Mouse (Mus musculus) ES-E14 (cell line): ENCODE measurements around the gene Macrod2. TPM values are rescaled to one million over a fixed set of nuclear protein-coding genes. Genes with fewer than 3 reads are reported as not detected.

Source experiments
- DNase-seq: peaks from one replicate; pipeline ENCODE4 v3.0.0-alpha.2; 2013; ENCODE audit warnings: low read depth, low spot score
- H3K27ac ChIP-seq: 2 replicates; pipeline ENCODE4 v1.5.1; 2012; ENCODE audit warnings: low read depth, mild to moderate bottlenecking, low read length, moderate library complexity, mixed read lengths; ENCODE audit not compliant: poor library complexity, insufficient read depth, severe bottlenecking
- H3K36me3 ChIP-seq: 2 replicates; pipeline ENCODE4 v1.6.1; 2012; ENCODE audit warnings: mild to moderate bottlenecking, low read length, moderate library complexity, mixed read lengths; ENCODE audit not compliant: control insufficient read depth, poor library complexity, insufficient read depth, severe bottlenecking
- H3K4me1 ChIP-seq, 2 experiments: fragments of 150-350 bp in 1 of 2; sonication (generic) in 1 of 2; 2 replicates each; pipeline ENCODE4 v1.6.1; 2012; ENCODE audit warnings: low read length in 2 of 2, mild to moderate bottlenecking in 1 of 2, mixed read lengths in 1 of 2; ENCODE audit not compliant: control insufficient read depth in 2 of 2, insufficient read depth in 2 of 2, poor library complexity in 1 of 2
- H3K4me3 ChIP-seq, 2 experiments: fragments of 150-350 bp in 1 of 2; sonication (generic) in 1 of 2; 2 replicates each; pipeline ENCODE4 v1.5.1; 2012; ENCODE audit warnings: low read length in 2 of 2, low read depth in 1 of 2, mild to moderate bottlenecking in 1 of 2, mixed read lengths in 1 of 2; ENCODE audit not compliant: insufficient read depth in 1 of 2, poor library complexity in 1 of 2, severe bottlenecking in 1 of 2
- H3K9ac ChIP-seq: 2 replicates; pipeline ENCODE4 v1.6.1; 2012; ENCODE audit warnings: low read depth, mild to moderate bottlenecking, low read length, mixed read lengths; ENCODE audit not compliant: poor library complexity, insufficient read depth, severe bottlenecking
- H3K9me3 ChIP-seq: fragments of 150-350 bp; sonication (generic); 2 replicates; pipeline ENCODE4 v1.6.1; 2012; ENCODE audit warnings: low read depth, mild to moderate bottlenecking, low read length; ENCODE audit not compliant: control insufficient read depth, insufficient read depth
- CHD2 ChIP-seq: IDR thresholded peaks from 2 replicates; pipeline ENCODE4 v1.6.1; 2014; ENCODE audit warnings: mild to moderate bottlenecking, low read depth, low read length, inconsistent platforms
- HCFC1 ChIP-seq: IDR thresholded peaks from 2 replicates; pipeline ENCODE4 v1.6.1; 2012; ENCODE audit warnings: low read length, inconsistent platforms, borderline replicate concordance; ENCODE audit not compliant: insufficient read depth
- MAFK ChIP-seq: IDR thresholded peaks from 2 replicates; pipeline ENCODE4 v1.6.1; 2014; ENCODE audit warnings: mild to moderate bottlenecking, low read depth, low read length, inconsistent platforms; ENCODE audit not compliant: insufficient read depth
- ZC3H11A ChIP-seq: IDR thresholded peaks from 2 replicates; pipeline ENCODE4 v1.6.1; 2012; ENCODE audit warnings: low read depth, mild to moderate bottlenecking, inconsistent platforms, low read length, borderline replicate concordance
- ZNF384 ChIP-seq: IDR thresholded peaks from 2 replicates; pipeline ENCODE4 v1.6.1; 2012; ENCODE audit warnings: low read depth, low read length, inconsistent platforms
- in situ Hi-C, 2 experiments: fragments of 600-800 bp; cut with MboI; formaldehyde crosslinking; loops; one replicate each; pipeline ENCODE4 v1.15.1; 2025; ENCODE audit warnings: low sequenced_read_pairs in 2 of 2, inconsistent platforms in 1 of 2; ENCODE audit not compliant: unreplicated experiment in 2 of 2
- total RNA-seq: library from RNA; depleted of rRNA; stranded (reverse); fragments of 300-350 nt; gene quantifications from 2 replicates; pipeline ENCODE4 v1.2.3, GENCODE M21; 2012

The Macrod2 gene
- total RNA-seq, 1 experiment: 12.7 TPM

GRCm38 (mm10) chr2:141308406-141308805 is 913.3 kb downstream of the Macrod2 start:
- TF ChIP-seq MAFK (no peak), ZC3H11A (no peak), CHD2 (no peak)
- no peaks in the 10 kb centered on the region for H3K36me3 ChIP-seq
- H3K4me1 ChIP-seq: no peaks in the 10 kb centered on the region
- no peak overlapping the region for H3K27ac ChIP-seq
- no peaks in the 10 kb centered on the region for H3K9me3 ChIP-seq
- H3K4me3 ChIP-seq: no peak overlapping the region
- no peak overlapping the region for H3K9ac ChIP-seq
- in situ Hi-C loops: no loop called here
- DNase-seq: no peak

GRCm38 (mm10) chr2:141312136-141312948 is 917.2 kb downstream of the Macrod2 start:
- Histone ChIP-seq H3K9me3 (no peaks in the 10 kb centered on the region), H3K27ac (no peak overlapping the region), H3K9ac (no peak overlapping the region), H3K36me3 (no peaks in the 10 kb centered on the region), H3K4me3 (no peak overlapping the region), H3K4me1 (no peaks in the 10 kb centered on the region)
- in situ Hi-C loops: no loop called here
- no peak for DNase-seq
- TF ChIP-seq ZC3H11A (no peak), MAFK (no peak), ZNF384 (no peak), HCFC1 (no peak), CHD2 (no peak)

GRCm38 (mm10) chr2:141315349-141315748 is 920.2 kb downstream of the Macrod2 start:
- TF ChIP-seq MAFK (peak; percentile 84), ZNF384 (no peak)
- no peaks in the 10 kb centered on the region for H3K9me3 ChIP-seq
- in situ Hi-C loops: no loop called here

GRCm38 (mm10) chr2:141323956-141324460 is 928.9 kb downstream of the Macrod2 start:
- H3K9ac ChIP-seq: no peak overlapping the region
- no peaks in the 10 kb centered on the region for H3K36me3 ChIP-seq
- TF ChIP-seq ZC3H11A: no peak
- TF ChIP-seq MAFK: no peak
- no peak for TF ChIP-seq ZNF384
- TF ChIP-seq CHD2: no peak
- TF ChIP-seq HCFC1: no peak
- no peak overlapping the region for H3K4me3 ChIP-seq
- H3K4me1 ChIP-seq: no peaks in the 10 kb centered on the region
- no peaks in the 10 kb centered on the region for H3K9me3 ChIP-seq
- no peak overlapping the region for H3K27ac ChIP-seq
- in situ Hi-C loops: no loop called here
- DNase-seq: no peak

More at GRCm38 (mm10) chr2:141315349-141315748, 920.2 kb downstream of the Macrod2 start:
- Histone ChIP-seq H3K4me3 (no peak overlapping the region), H3K27ac (no peak overlapping the region), H3K9ac (no peak overlapping the region), H3K36me3 (no peaks in the 10 kb centered on the region), H3K4me1 (no peaks in the 10 kb centered on the region)
- no peak for DNase-seq
